Mouse (Mus musculus) liver, adult 2 months (tissue): ENCODE results near the gene Ndrg3. TPM values are rescaled to one million over a fixed set of nuclear protein-coding genes. Genes with fewer than 3 reads are reported as not detected.
"Not testable (repeated sequence)": the region's sequence is repeated elsewhere in the genome, so short reads cannot be mapped to it uniquely, and the experiment has no call there.

Experiments
- DNase-seq: peaks from one replicate; pipeline ENCODE4 v3.0.0-alpha.2; 2011; ENCODE audit warnings: low read depth, low spot score; ENCODE audit errors: extremely low read depth
- H3K27ac ChIP-seq: fragments of 200-500 bp; replicated peaks from 2 replicates; pipeline ENCODE4 v1.5.1; 2012; ENCODE audit warnings: low read depth, mild to moderate bottlenecking, control low read depth, inconsistent platforms, low read length; ENCODE audit not compliant: insufficient read depth
- H3K27me3 ChIP-seq: fragments of 200-500 bp; 2 replicates; pipeline ENCODE4 v1.6.1; 2012; ENCODE audit warnings: mild to moderate bottlenecking, moderate library complexity, low read length, inconsistent platforms; ENCODE audit not compliant: control insufficient read depth, insufficient read depth
- H3K36me3 ChIP-seq: fragments of 200-500 bp; 2 replicates; pipeline ENCODE4 v1.6.1; 2012; ENCODE audit warnings: low read length, inconsistent platforms; ENCODE audit not compliant: control insufficient read depth, insufficient read depth
- H3K4me1 ChIP-seq: fragments of 200-500 bp; 2 replicates; pipeline ENCODE4 v1.6.1; 2011; ENCODE audit warnings: low read length; ENCODE audit not compliant: control insufficient read depth, insufficient read depth
- H3K4me3 ChIP-seq: fragments of 200-500 bp; 2 replicates; pipeline ENCODE4 v1.5.1; 2011; ENCODE audit warnings: low read depth, mild to moderate bottlenecking, control low read depth, low read length, moderate library complexity; ENCODE audit not compliant: insufficient read depth
- H3K79me2 ChIP-seq: fragments of 200-500 bp; 2 replicates; pipeline ENCODE4 v1.6.1; 2012; ENCODE audit warnings: inconsistent platforms, mild to moderate bottlenecking, low read length, moderate library complexity; ENCODE audit not compliant: control insufficient read depth, insufficient read depth
- H3K9ac ChIP-seq: fragments of 200-500 bp; 2 replicates; pipeline ENCODE4 v1.6.1; 2012; ENCODE audit warnings: low read depth, mild to moderate bottlenecking, control low read depth, inconsistent platforms, low read length
- CTCF ChIP-seq: fragments of 200-500 bp; IDR thresholded peaks from 2 replicates; pipeline ENCODE4 v1.5.1; 2011; ENCODE audit warnings: low read depth, low read length, control low read depth
- POLR2A ChIP-seq: fragments of 200-500 bp; IDR thresholded peaks from 2 replicates; pipeline ENCODE4 v1.6.1; 2011; ENCODE audit warnings: low read length, control low read depth; ENCODE audit not compliant: insufficient read depth; ENCODE audit errors: extremely low read depth
- WGBS: fragments of 180-500 bp; shearing (Covaris S2); methylation state at CpG from one replicate; pipeline ENCODE4 v1.1.7; 2018; 5-methylcytosine and 5-hydroxymethylcytosine counted together
- polyA plus RNA-seq: library from polyadenylated mRNA; depleted of rRNA; stranded (reverse); fragments of >200 nt; gene quantifications from 2 replicates; pipeline ENCODE4 v1.2.3, GENCODE M21; 2012
- total RNA-seq: library from RNA; depleted of rRNA; stranded (reverse); fragments of >200 nt; gene quantifications from 2 replicates; pipeline ENCODE4 v1.2.3, GENCODE M21; 2014

Ndrg3 gene
- total and polyA plus RNA-seq, 2 experiments = 9.1 to 20.8 TPM

DNA sequence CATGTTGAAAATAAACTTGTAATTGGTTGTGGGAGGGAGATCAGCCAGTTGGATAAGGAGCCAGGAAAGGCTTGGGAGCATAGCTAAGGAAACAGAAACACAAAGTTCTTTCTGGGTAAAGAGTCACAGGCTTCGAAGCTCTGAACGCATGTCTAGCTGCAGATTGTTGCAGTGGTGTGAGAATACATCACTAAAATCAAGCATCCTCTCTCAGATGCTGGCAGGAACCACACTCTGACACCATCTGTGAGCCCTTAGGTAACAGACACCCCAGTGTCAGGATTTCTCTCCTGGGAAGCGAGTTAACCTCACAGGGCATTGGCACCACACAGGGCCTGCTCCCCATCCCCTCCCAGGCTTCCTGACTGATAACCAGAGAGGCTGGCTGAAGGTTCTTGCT, 76.3 kb downstream of the Ndrg3 start:
- H3K27ac ChIP-seq = no peak overlapping the region
- TF ChIP-seq POLR2A = no peak
- no peak for TF ChIP-seq CTCF
- H3K9ac ChIP-seq = no peak overlapping the region
- 85% methylated on average over 3 of the region's 3 CpGs for WGBS
- H3K79me2 ChIP-seq = no peaks in the 10 kb centered on the region
- no peaks in the 10 kb centered on the region for H3K36me3 ChIP-seq
- no peak for DNase-seq
- no peaks in the 10 kb centered on the region for H3K27me3 ChIP-seq
- no peak overlapping the region for H3K4me3 ChIP-seq
- no peaks in the 10 kb centered on the region for H3K4me1 ChIP-seq

DNA sequence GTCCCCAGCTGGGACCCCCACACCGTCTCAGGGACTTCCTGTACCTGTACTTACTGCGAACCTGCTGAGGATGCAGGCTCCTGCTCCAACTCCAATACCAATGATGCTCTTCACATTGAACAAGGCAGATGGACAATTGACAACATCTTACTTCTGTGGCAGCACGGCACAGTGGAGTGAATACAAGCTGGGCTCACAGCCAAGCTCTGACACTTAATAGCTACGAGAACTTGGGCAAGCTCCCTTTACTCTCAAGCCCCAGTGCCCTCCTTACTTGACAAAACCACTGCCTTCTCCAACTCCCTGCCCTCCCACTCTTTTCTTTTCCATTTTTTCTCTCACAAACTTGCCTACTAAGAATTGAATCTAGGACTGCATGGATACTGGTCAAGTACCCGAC, 78.7 kb downstream of the Ndrg3 start:
- no peak overlapping the region for H3K9ac ChIP-seq
- no peaks in the 10 kb centered on the region for H3K36me3 ChIP-seq
- TF ChIP-seq CTCF = no peak
- no peak for TF ChIP-seq POLR2A
- WGBS = 73% methylated on average over 5 of the region's 5 CpGs
- no peak for DNase-seq
- no peak overlapping the region for H3K4me3 ChIP-seq
- H3K27ac ChIP-seq = no peak overlapping the region
- H3K4me1 ChIP-seq = no peaks in the 10 kb centered on the region
- H3K27me3 ChIP-seq = no peaks in the 10 kb centered on the region
- no peaks in the 10 kb centered on the region for H3K79me2 ChIP-seq

DNA sequence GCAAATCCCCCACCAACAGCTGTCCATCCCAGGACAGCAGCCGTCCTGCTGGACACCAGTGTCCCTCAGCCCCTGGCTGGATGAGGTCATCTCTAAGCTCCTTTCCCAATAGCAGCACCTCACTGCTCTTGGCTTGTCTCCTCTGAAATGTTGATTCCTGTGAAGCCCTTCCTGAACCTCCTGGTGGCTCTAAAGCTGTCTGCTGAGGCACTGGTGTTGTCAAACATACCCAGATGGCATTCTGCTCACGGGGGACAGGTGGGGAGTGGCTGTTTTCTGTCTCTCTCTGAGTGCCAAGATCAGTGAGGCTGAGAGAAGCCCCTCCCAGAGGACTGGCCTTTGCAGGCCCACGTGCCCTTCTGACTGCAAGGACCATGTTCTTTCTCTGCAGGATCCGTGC, 85.9 kb downstream of the Ndrg3 start:
- H3K4me1 ChIP-seq, H3K36me3 ChIP-seq, H3K9ac ChIP-seq, H3K79me2 ChIP-seq, H3K4me3 ChIP-seq, H3K27me3 ChIP-seq, DNase-seq, H3K27ac ChIP-seq: not testable (repeated sequence)
- 57% methylated on average over 4 of the region's 4 CpGs for WGBS

DNA sequence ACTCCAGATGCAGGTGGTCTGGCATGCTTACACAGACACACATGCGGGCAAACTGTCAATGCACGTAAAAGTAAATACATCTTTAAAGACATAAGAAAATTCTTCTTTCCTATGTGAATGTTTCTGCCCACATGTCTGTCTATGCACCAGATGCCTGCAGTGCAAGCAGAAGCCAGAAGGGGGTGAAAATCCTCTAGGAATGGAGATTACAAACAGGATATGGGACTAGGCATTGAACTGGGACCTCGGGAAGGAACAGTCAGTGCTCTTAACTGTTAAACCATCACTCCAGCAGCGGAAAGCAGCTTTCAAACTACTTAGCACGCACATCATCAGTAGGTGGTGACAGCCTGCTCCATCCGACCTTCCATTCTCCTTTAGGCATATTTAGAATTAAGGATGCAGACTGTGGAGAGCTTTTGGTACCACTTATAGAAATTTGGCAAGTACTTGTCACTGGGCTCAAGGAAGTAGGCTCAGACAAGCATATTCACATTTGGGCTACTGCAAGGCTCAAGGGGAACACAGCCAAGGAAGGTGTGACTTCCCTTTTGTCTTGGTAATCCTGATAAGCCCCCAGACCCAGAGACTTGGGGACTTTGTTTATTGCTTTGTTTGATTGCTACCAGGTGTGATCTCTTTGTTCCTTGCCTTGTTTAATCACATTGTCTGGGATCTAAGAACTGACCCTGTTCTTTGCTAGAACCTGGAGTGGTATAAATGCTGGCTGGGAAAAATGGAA, 86.7 kb downstream of the Ndrg3 start:
- Histone ChIP-seq H3K27ac (no peak overlapping the region), H3K36me3 (no peaks in the 10 kb centered on the region), H3K9ac (no peak overlapping the region), H3K4me1 (no peaks in the 10 kb centered on the region), H3K4me3 (no peak overlapping the region), H3K27me3 (no peaks in the 10 kb centered on the region), H3K79me2 (no peaks in the 10 kb centered on the region)
- 31% methylated on average over 6 of the region's 6 CpGs for WGBS
- peak; percentile 12 for DNase-seq
- TF ChIP-seq POLR2A (no peak), CTCF (peak; percentile 63)

DNA sequence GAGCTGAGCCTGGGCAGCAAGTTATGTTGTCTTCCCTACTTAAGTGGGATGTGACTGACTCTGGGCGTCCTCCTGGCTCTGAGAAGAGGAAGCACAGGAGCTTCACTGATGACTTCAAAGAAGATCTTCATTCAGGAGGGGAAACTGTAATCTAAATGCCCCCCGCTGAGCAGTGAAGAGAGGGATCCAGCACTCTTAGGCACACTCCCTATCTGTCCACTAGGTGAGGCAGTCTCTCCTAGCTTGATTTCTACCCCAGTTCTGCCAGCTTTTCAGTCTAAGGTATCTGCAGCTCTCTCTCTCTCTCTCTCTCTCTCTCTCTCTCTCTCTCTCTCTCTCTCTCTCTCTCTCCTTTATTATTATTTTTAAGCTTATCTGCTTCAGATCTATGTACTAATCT, 88.5 kb downstream of the Ndrg3 start:
- WGBS = 73% methylated on average over 2 of the region's 2 CpGs
- no peak for TF ChIP-seq CTCF
- no peak for TF ChIP-seq POLR2A
- no peak for DNase-seq
- H3K4me3 ChIP-seq = no peak overlapping the region
- H3K4me1 ChIP-seq = no peaks in the 10 kb centered on the region; the same call in 1 of the 2 replicates
- no peaks in the 10 kb centered on the region for H3K27me3 ChIP-seq
- no peak overlapping the region for H3K27ac ChIP-seq
- H3K79me2 ChIP-seq = no peaks in the 10 kb centered on the region
- no peak overlapping the region for H3K9ac ChIP-seq
- no peaks in the 10 kb centered on the region for H3K36me3 ChIP-seq

DNA sequence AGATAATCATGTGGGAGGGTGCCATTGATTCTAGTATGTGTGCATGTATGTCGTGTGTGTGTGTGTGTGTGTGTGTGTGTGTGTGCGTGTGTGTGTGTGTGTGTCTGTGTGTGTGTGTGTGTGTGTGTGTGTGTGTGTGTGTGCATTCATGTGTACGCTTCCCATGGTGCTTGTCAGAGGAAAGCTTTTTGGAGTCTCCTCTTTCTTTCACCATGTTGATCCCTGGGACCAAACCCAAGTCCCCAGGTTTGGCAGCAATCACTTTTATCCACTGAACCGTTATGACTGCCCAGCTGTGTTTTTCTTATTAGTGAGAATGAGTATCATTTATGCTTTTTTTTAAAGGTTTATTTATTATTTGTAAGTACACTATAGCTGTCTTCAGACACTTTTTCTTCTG, 89.4 kb downstream of the Ndrg3 start:
- H3K36me3 ChIP-seq, DNase-seq, H3K27me3 ChIP-seq, H3K4me1 ChIP-seq, H3K79me2 ChIP-seq, H3K4me3 ChIP-seq, H3K27ac ChIP-seq, H3K9ac ChIP-seq: not testable (repeated sequence)
- 65% methylated on average over 4 of the region's 4 CpGs for WGBS
